Comparison of ENCODE assay signal across 10 mouse cellular contexts in the genomic region with DNA sequence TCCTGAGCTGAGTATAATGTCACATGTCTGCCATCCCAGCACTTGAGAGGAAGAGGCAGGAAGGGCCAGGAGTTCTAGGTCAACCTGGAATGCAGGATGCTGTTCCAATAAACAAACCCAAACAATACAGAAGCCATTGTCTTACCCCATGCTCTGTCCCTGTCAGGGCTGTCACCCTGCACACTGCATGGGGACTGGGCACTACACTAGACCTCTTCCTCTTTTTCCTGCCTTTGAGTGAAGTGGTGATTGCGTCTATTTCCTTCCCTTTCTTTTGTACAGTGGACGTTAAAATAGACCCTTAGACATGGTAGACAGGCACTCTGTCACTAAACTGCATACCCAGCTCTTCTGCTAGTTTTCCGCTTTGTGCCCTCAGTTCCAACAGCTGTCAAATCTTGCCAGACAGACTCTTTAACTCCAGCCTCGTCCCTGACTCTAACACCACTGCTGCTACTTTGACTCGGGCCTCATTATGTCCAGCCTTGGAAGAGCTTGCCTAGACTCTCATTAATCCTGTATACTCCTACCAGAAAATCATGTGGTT. TPM values are rescaled to one million over a fixed set of nuclear protein-coding genes. Genes with fewer than 3 reads are reported as not detected.
DNase-seq lines count a peak whose midpoint lies in the region; ATAC-seq and TF ChIP-seq lines count a peak whose summit lies in the region.
"Had no signal": no experiment of that assay in that cellular context is flagged by ENCODE, and none has a peak within 500 bp of the region (broad histone marks: within the 10 kb centered on the region; RNA-seq: fewer than 3 reads in every experiment).

No protein-coding gene starts in this region.

- 0 out of 2 replicates have a peak overlapping the region, but pooled peaks have one; percentile 16 for H3K27ac ChIP-seq in liver, adult 2 months (replicated peaks; ENCODE audit: insufficient read depth, low read depth, low read length)
- H3K27ac ChIP-seq in liver, embryonic 11.5 days (ENCODE audit: low read depth, low read length) = no peak overlapping the region
- H3K27ac ChIP-seq in forebrain, embryonic 10.5 days = no peak overlapping the region

- no peak overlapping the region for H3K9ac ChIP-seq in liver, adult 2 months (ENCODE audit: low read depth, low read length)
- no peak overlapping the region for H3K9ac ChIP-seq in liver, embryonic 11.5 days (ENCODE audit: low read depth, low read length)

- peak; percentile 32 for DNase-seq in heart, adult 8-10 months (ENCODE audit: low spot score)
- DNase-seq in heart, postnatal 25 days (ENCODE audit: low spot score) = no peak
- peak; percentile 24 for DNase-seq in liver, adult 2 months (ENCODE audit: extremely low read depth, low read depth, low spot score)
- DNase-seq in liver = no peak
- no peak for DNase-seq in liver, embryonic 11.5 days (ENCODE audit: low spot score)
- no peak for DNase-seq in testis, postnatal 10 days (ENCODE audit: low spot score)
- DNase-seq in forebrain, embryonic 10.5 days (ENCODE audit: extremely low spot score, low spot score) = no peak

- ATAC-seq in liver, embryonic 11.5 days (replicated peaks; ENCODE audit: low FRiP score) = peak; percentile 57
- ATAC-seq: inflammation-experienced regulatory T-cells, adult 6 months had no signal

- TF ChIP-seq CTCF in liver, adult 2 months (IDR thresholded peaks at IDR 0.05; ENCODE audit: low read depth, low read length) = no peak

- peaks cover 9% of the 10 kb centered on the region for H3K36me3 ChIP-seq in liver, adult 2 months (ENCODE audit: control insufficient read depth, insufficient read depth, low read length)
- H3K36me3 ChIP-seq in liver, embryonic 11.5 days (ENCODE audit: control insufficient read depth, insufficient read depth, low read length) = peaks cover 29% of the 10 kb centered on the region
- H3K36me3 ChIP-seq in megakaryocyte, embryonic 14.5 days (replicated peaks; ENCODE audit: low read length) = peaks cover 74% of the 10 kb centered on the region
- H3K36me3 ChIP-seq in forebrain, embryonic 10.5 days (replicated peaks) = peaks cover 96% of the 10 kb centered on the region

- intact Hi-C loops in heart, postnatal 25 days (cut with DNase I) = no loop called here

- WGBS in liver, adult 2 months = 79% methylated on average over 5 of the region's 5 CpGs
- WGBS in liver, embryonic 11.5 days = 59% methylated on average over 5 of the region's 5 CpGs
- WGBS in forebrain, embryonic 10.5 days = 88% methylated on average over 5 of the region's 5 CpGs

- H3K9me3 ChIP-seq in liver, embryonic 11.5 days (ENCODE audit: control insufficient read depth, low read length) = no peaks in the 10 kb centered on the region
- H3K9me3 ChIP-seq in megakaryocyte, embryonic 14.5 days = no peaks in the 10 kb centered on the region
- H3K9me3 ChIP-seq in forebrain, embryonic 10.5 days = no peaks in the 10 kb centered on the region

- H3K27me3 ChIP-seq in liver, adult 2 months (ENCODE audit: control insufficient read depth, insufficient read depth, low read length) = no peaks in the 10 kb centered on the region
- no peaks in the 10 kb centered on the region for H3K27me3 ChIP-seq in liver, embryonic 11.5 days (replicated peaks; ENCODE audit: control insufficient read depth, insufficient read depth, low read length)
- H3K27me3 ChIP-seq in megakaryocyte, embryonic 14.5 days (replicated peaks) = no peaks in the 10 kb centered on the region
- H3K27me3 ChIP-seq in forebrain, embryonic 10.5 days (ENCODE audit: poor library complexity, severe bottlenecking) = no peaks in the 10 kb centered on the region

- no peak overlapping the region for H3K4me2 ChIP-seq in liver, embryonic 11.5 days

- H3K4me1 ChIP-seq in liver, adult 2 months (ENCODE audit: control insufficient read depth, insufficient read depth, low read length) = peaks cover 6% of the 10 kb centered on the region; the same call in 1 of the 2 replicates
- H3K4me1 ChIP-seq in liver, embryonic 11.5 days (replicated peaks; ENCODE audit: control insufficient read depth, insufficient read depth, low read length) = 0 out of 2 replicates have a peak, but pooled peaks cover 8% of the 10 kb centered on the region
- H3K4me1 ChIP-seq in megakaryocyte, embryonic 14.5 days = peaks cover 69% of the 10 kb centered on the region
- H3K4me1 ChIP-seq in forebrain, embryonic 10.5 days = no peaks in the 10 kb centered on the region

- H3K4me3 ChIP-seq in liver, adult 2 months (ENCODE audit: insufficient read depth, low read depth, low read length) = no peak overlapping the region
- no peak overlapping the region for H3K4me3 ChIP-seq in liver, embryonic 11.5 days (ENCODE audit: low read depth, low read length)
- H3K4me3 ChIP-seq in megakaryocyte, embryonic 14.5 days (replicated peaks) = peak overlapping the region; percentile 53
- no peak overlapping the region for H3K4me3 ChIP-seq in forebrain, embryonic 10.5 days

- H3K79me2 ChIP-seq in liver, adult 2 months (ENCODE audit: control insufficient read depth, insufficient read depth, low read length) = 0 out of 2 replicates have a peak, but pooled peaks cover 2% of the 10 kb centered on the region

- no peak for TF ChIP-seq POLR2A in liver, adult 2 months (IDR thresholded peaks at IDR 0.05; ENCODE audit: extremely low read depth, insufficient read depth, low read length)

RNA-seq across cellular contexts. Expression of a gene that starts 13.9 kb away (rescaled TPM):
- total RNA-seq in heart, adult 8-10 months (2022) = 10 to 100 TPM in 1 of 4 experiments, 1 to 10 TPM in 3; 8.6 to 11.5 (median 9.1) TPM
- 10 to 100 TPM; 10.5 to 11.5 TPM for total RNA-seq in heart, postnatal 25 days (2021)
- 3.3 and 5.4 TPM in 2 replicates for total RNA-seq in liver, adult 2 months (2014; rRNA removed)
- 4.0 and 6.0 TPM in 2 replicates for polyA plus RNA-seq in liver, adult 2 months (2012; rRNA removed)
- 25.4 and 26.8 TPM in 2 replicates for polyA plus RNA-seq in liver, embryonic 11.5 days (2014; fragmentation: Nextera tagmentation; extraction: Ambion mirVana)
- polyA plus RNA-seq in megakaryocyte, embryonic 14.5 days (2012; ENCODE audit: insufficient read depth, low replicate concordance) = 7.9 and 9.0 TPM in 2 replicates
- polyA plus RNA-seq in forebrain, embryonic 10.5 days (2016; fragmentation: Nextera tagmentation; extraction: Ambion mirVana) = 45.4 and 50.6 TPM in 2 replicates

RNA-seq across cellular contexts. Expression of a gene that starts 26.7 kb away (rescaled TPM):
- total RNA-seq in heart, adult 8-10 months (2022) = 10 to 100 TPM; 29.4 to 35.8 (median 33.0) TPM
- 10 to 100 TPM; 30.2 TPM for total RNA-seq in heart, postnatal 25 days (2021)
- total RNA-seq in liver, adult 2 months (2014; rRNA removed) = 5.7 and 7.5 TPM in 2 replicates
- 5.0 and 5.1 TPM in 2 replicates for polyA plus RNA-seq in liver, adult 2 months (2012; rRNA removed)
- 80.2 and 83.8 TPM in 2 replicates for polyA plus RNA-seq in liver, embryonic 11.5 days (2014; fragmentation: Nextera tagmentation; extraction: Ambion mirVana)
- polyA plus RNA-seq in megakaryocyte, embryonic 14.5 days (2012; ENCODE audit: insufficient read depth, low replicate concordance) = 0.87 and 14.0 TPM in 2 replicates
- 71.0 and 73.1 TPM in 2 replicates for polyA plus RNA-seq in forebrain, embryonic 10.5 days (2016; fragmentation: Nextera tagmentation; extraction: Ambion mirVana)

RNA-seq across cellular contexts. Expression of a gene that starts 35.4 kb away (rescaled TPM):
- total RNA-seq in heart, adult 8-10 months (2022) = 10 to 100 TPM; 23.8 to 27.1 (median 26.5) TPM
- 10 to 100 TPM; 26.1 to 27.9 TPM for total RNA-seq in heart, postnatal 25 days (2021)
- 11.2 and 13.5 TPM in 2 replicates for total RNA-seq in liver, adult 2 months (2014; rRNA removed)
- polyA plus RNA-seq in liver, adult 2 months (2012; rRNA removed) = 10.5 and 13.1 TPM in 2 replicates
- polyA plus RNA-seq in liver, embryonic 11.5 days (2014; fragmentation: Nextera tagmentation; extraction: Ambion mirVana) = 82.6 and 87.3 TPM in 2 replicates
- 15.8 and 21.1 TPM in 2 replicates for polyA plus RNA-seq in megakaryocyte, embryonic 14.5 days (2012; ENCODE audit: insufficient read depth, low replicate concordance)
- 142 and 151 TPM in 2 replicates for polyA plus RNA-seq in forebrain, embryonic 10.5 days (2016; fragmentation: Nextera tagmentation; extraction: Ambion mirVana)

RNA-seq across cellular contexts. Expression of a gene that starts 55.7 kb away (rescaled TPM):
- total RNA-seq in heart, adult 8-10 months (2022) = 1 to 10 TPM in 2 of 4 experiments, under 1 TPM in 1, not detected in 1; 0.59 to 2.6 (median 1.7) TPM
- 1 to 10 TPM in 1 of 2 experiments, under 1 TPM in 1; 0.57 to 1.1 TPM for total RNA-seq in heart, postnatal 25 days (2021)
- 0.40 TPM in 1 of 2 replicates, not detected in the other for total RNA-seq in liver, adult 2 months (2014; rRNA removed)
- polyA plus RNA-seq in liver, adult 2 months (2012; rRNA removed) = not detected in 2 replicates
- polyA plus RNA-seq in liver, embryonic 11.5 days (2014; fragmentation: Nextera tagmentation; extraction: Ambion mirVana) = 0.75 and 1.5 TPM in 2 replicates
- not detected in 2 replicates for polyA plus RNA-seq in megakaryocyte, embryonic 14.5 days (2012; ENCODE audit: insufficient read depth, low replicate concordance)
- polyA plus RNA-seq in forebrain, embryonic 10.5 days (2016; fragmentation: Nextera tagmentation; extraction: Ambion mirVana) = 0.97 and 1.2 TPM in 2 replicates
- total RNA-seq: megakaryocyte-erythroid progenitor cell, adult 5-6 weeks had no signal

Comparison
In these comparisons a context has a peak if more than half of its experiments do, and no peak if none do; other contexts are left out.
1. DNase-seq: peak in heart, adult 8-10 months (single experiment) and liver, adult 2 months (single experiment); none in heart, postnatal 25 days (single experiment), liver (single experiment), liver, embryonic 11.5 days (single experiment), testis, postnatal 10 days (single experiment) and forebrain, embryonic 10.5 days (single experiment).